14 mouse cellular contexts compared by ENCODE assay signal in the genomic region with DNA sequence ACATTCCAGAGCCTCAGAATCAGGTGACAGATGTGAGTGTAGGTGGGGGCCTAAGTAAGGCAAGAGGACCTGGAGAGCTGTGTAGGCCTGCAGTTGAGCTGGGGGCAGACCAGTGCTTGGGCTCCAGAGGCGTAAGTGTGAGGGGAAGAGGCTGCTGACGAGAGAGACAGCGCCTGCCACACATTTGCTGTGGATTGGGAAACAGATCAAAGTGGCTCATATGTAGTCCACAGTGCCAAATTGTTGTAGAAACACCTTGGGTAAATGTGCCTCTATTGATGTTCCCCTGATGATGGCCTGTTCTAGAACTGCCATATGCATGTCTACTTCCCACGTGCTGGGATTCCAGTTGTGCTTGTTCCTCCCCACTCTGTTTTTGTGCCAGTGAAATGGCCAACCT.
"Had no signal": no experiment of that assay in that cellular context is flagged by ENCODE, and none has a peak within 500 bp of the region (broad histone marks: within the 10 kb centered on the region; RNA-seq: fewer than 3 reads in every experiment).

No protein-coding gene starts in this region.

- DNase-seq: kidney, adult 8-10 months; kidney, postnatal 25 days; layer of hippocampus, postnatal 36 days; lung, adult 2 months; lung, postnatal 14 days; lung, postnatal 4 days; midbrain, embryonic 14.5 days; thymus, adult 18-20 months; thymus, postnatal 36 days had no signal

- H3K4me2 ChIP-seq: midbrain, embryonic 11.5 days had no signal

- H3K9ac ChIP-seq: liver, embryonic 14.5 days had no signal

- ATAC-seq: intestine, embryonic 16.5 days had no signal

- H3K27ac ChIP-seq: kidney, postnatal 0 days; liver, embryonic 14.5 days had no signal

- H3K4me3 ChIP-seq: left cerebral cortex, adult 2 months had no signal
